Mouse (Mus musculus) forebrain, embryonic 14.5 days (tissue): ENCODE data around the gene Strc. TPM values are rescaled to one million over a fixed set of nuclear protein-coding genes. Genes with fewer than 3 reads are reported as not detected.

Source experiments
- ATAC-seq: fragments of 200-750 bp; cut with Nextera tagmentation; 2 replicates; pipeline ENCODE4 v1.8.0; 2017; ENCODE audit warnings: mild to moderate bottlenecking, moderate library complexity
- DNase-seq: peaks from one replicate; pipeline ENCODE4 v3.0.0-alpha.2; 2015; ENCODE audit warnings: low spot score
- H3K27ac ChIP-seq: fragments of 300-500 bp; sonication (generic); 2 replicates; pipeline ENCODE4 v1.5.1; 2014; ENCODE audit warnings: low read depth, mild to moderate bottlenecking, control low read depth, low read length, moderate library complexity
- H3K27me3 ChIP-seq: fragments of 300-500 bp; sonication (generic); replicated peaks from 2 replicates; pipeline ENCODE4 v1.6.1; 2014; ENCODE audit warnings: low read length, control low read depth, mixed read lengths; ENCODE audit not compliant: control insufficient read depth, insufficient read depth
- H3K36me3 ChIP-seq: fragments of 300-500 bp; sonication (generic); 2 replicates; pipeline ENCODE4 v1.6.1; 2014; ENCODE audit warnings: low read length, control low read depth; ENCODE audit not compliant: control insufficient read depth, insufficient read depth
- H3K4me1 ChIP-seq: fragments of 300-500 bp; sonication (generic); 2 replicates; pipeline ENCODE4 v1.6.1; 2014; ENCODE audit warnings: antibody characterized with exemption, low read length, control low read depth; ENCODE audit not compliant: control insufficient read depth, insufficient read depth
- H3K4me2 ChIP-seq: fragments of 300-500 bp; sonication (generic); 2 replicates; pipeline ENCODE4 v1.6.1; 2014; ENCODE audit warnings: mild to moderate bottlenecking, control low read depth, low read length
- H3K4me3 ChIP-seq: fragments of 300-500 bp; sonication (generic); 2 replicates; pipeline ENCODE4 v1.5.1; 2014; ENCODE audit warnings: low read depth, low read length, control low read depth
- H3K9ac ChIP-seq: fragments of 300-500 bp; sonication (generic); 2 replicates; pipeline ENCODE4 v1.6.1; 2014; ENCODE audit warnings: mild to moderate bottlenecking, low read length, control low read depth, moderate library complexity
- H3K9me3 ChIP-seq: fragments of 300-500 bp; sonication (generic); replicated peaks from 2 replicates; pipeline ENCODE4 v1.6.1; 2016; ENCODE audit warnings: low read length, control low read depth, mixed read lengths; ENCODE audit not compliant: control insufficient read depth
- WGBS: fragments of 180-500 bp; shearing (Covaris S2); extraction: QIAGEN DNeasy Blood & Tissue Kit; methylation state at CpG from one replicate; pipeline ENCODE4 v1.1.7; 2014; 5-methylcytosine and 5-hydroxymethylcytosine counted together
- polyA plus RNA-seq: library from polyadenylated mRNA; unstranded; fragments of >200 nt; fragmentation: Nextera tagmentation; extraction: Ambion mirVana; gene quantifications from 2 replicates; pipeline ENCODE4 v1.2.1, GENCODE M21; 2014

Gene Strc
- polyA plus RNA-seq, 1 experiment from 2014 or later, result 0.05 TPM

DNA sequence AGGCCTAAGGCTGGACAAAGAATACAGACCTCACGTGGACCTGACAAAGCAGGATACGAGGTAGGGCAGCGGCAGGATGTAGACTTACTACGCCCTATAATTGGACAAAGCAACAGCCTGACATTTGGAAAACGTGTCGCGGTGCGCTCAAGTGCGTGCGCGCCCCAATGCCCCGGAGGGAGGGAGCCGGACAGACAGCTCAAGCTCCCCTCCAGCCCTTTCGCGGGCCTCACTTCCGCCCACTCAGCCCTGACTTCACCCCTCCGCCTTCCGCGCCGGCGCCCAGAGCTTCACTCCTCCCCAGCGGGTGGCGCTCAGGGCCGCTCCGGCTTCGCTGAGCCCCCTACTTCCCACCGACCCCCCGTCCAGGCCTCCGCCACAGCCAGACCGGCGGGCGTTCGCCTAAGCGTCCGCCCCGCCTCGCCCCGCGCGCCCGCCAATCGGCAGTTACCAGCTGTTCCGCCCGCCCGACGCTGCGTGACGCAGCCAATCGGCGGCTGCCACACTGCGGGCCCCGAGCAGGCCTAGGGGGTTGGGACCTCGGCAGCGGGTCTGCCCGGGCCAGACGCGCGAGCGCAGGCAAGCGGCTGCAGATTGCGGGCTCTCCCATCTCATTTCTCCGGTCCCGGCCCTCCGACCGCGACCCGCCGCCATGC lies 26.5 kb upstream of the Strc start, which contains the start of the genes Pdia3 and Catsper2:
Pdia3 (plus strand) TSS at position 389 of the 656 bp plus-strand sequence.
Catsper2 (minus strand) TSS at position 406 of the 656 bp plus-strand sequence.
- Histone ChIP-seq H3K4me2 (peak within 1 kb of the TSS; percentile 81), H3K27ac (peak within 1 kb of the TSS; percentile 97), H3K36me3 (peaks cover 16% of the 10 kb centered on the region), H3K4me1 (peaks cover 14% of the 10 kb centered on the region), H3K9ac (peak within 1 kb of the TSS; percentile 98), H3K27me3 (no peaks in the 10 kb centered on the region), H3K4me3 (peak within 1 kb of the TSS; percentile 97), H3K9me3 (no peaks in the 10 kb centered on the region)
- ATAC-seq, result peak; percentile 99
- under 1% methylated on average over 55 of the region's 68 CpGs for WGBS
- peak; percentile 98 for DNase-seq

DNA sequence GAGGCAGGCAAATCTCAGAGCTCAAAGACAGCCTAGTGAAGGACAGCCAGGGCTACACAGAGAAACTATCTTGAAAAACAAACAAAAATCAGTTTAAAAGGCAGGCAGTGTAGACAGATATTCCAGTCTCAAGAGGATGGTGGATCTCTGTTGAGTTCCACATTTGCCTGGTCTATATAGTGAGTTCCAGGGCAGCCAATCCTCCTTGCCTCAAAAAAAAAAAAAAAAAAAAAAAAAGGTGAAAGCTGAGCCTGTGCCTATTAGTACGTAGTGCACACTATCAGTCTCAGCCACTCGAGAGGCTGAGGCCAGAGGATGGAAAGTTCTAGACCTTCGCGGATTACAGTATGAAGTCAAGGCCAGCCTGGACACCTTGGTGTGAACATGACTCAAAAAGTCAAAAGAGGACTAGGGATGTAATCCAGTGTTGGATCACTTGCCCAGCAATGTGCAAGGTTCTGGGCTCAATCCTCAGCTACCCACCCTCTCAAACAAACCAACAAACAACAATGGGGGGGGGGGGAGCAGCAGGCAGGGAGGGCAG lies 25.9 kb upstream of the Strc start:
- H3K27ac ChIP-seq, result peak overlapping the region; percentile 97
- DNase-seq (no peak), ATAC-seq (0 out of 2 replicates have a peak, but pooled peaks have one; percentile 1)
- no peaks in the 10 kb centered on the region for H3K9me3 ChIP-seq
- H3K4me1 ChIP-seq, result peaks cover 14% of the 10 kb centered on the region
- peak overlapping the region; percentile 97 for H3K4me3 ChIP-seq
- no peaks in the 10 kb centered on the region for H3K27me3 ChIP-seq
- peak overlapping the region; percentile 98 for H3K9ac ChIP-seq
- WGBS, result 12% methylated on average over 4 of the region's 4 CpGs
- H3K36me3 ChIP-seq, result peaks cover 10% of the 10 kb centered on the region; the same call in 1 of the 2 replicates
- H3K4me2 ChIP-seq, result peak overlapping the region; percentile 81

DNA sequence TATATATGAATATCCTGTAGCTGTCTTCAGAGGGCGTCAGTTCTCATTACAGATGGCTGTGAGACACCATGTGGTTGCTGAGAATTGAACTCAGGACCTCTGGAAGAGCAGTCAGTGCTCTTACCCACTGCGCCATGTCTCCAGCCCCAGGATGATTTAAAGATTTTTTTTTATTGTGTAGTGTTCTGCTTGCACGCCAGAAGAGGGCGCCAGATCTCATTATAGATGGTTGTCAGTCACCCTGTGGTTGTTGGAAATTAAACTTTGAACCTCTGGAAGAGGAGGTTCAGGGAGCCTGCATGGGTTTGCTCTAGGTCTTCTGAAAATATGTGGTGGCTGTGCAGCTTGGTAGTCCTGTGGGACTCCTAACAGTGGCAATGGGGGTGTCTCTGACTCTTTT lies 21.2 kb upstream of the Strc start:
- Histone ChIP-seq H3K9ac (no peak overlapping the region), H3K36me3 (no peaks in the 10 kb centered on the region), H3K4me2 (no peak overlapping the region), H3K9me3 (no peaks in the 10 kb centered on the region), H3K4me3 (no peak overlapping the region), H3K27ac (no peak overlapping the region), H3K4me1 (peaks cover 2% of the 10 kb centered on the region; the same call in 1 of the 2 replicates), H3K27me3 (no peaks in the 10 kb centered on the region)
- ATAC-seq (no peak), DNase-seq (no peak)
- WGBS, result 30% methylated on average over 4 of the region's 4 CpGs

DNA sequence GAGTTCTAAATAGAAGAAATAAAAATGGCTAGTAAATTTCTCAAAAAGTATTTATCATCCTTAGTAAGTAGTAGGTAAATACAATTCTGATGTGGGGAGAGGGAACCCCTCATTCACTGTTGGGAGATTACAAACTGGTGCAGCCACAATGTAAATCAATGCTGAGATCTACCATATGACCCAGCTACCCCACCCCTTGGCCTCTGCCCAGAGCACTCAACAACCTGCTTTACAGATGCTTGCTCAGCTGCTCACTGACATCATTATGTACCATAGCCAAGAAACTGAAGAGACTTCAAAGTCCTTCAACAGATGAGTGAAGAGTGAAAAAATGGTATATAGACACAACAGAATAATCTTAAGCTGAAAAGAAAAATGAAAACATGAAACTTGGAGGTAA lies 16.3 kb upstream of the Strc start:
- no peaks in the 10 kb centered on the region for H3K27me3 ChIP-seq
- no peak overlapping the region for H3K4me2 ChIP-seq
- no peak overlapping the region for H3K4me3 ChIP-seq
- no peak for ATAC-seq
- DNase-seq, result no peak
- H3K9me3 ChIP-seq, result no peaks in the 10 kb centered on the region
- H3K4me1 ChIP-seq, result no peaks in the 10 kb centered on the region
- H3K9ac ChIP-seq, result no peak overlapping the region
- no peak overlapping the region for H3K27ac ChIP-seq
- H3K36me3 ChIP-seq, result no peaks in the 10 kb centered on the region

DNA sequence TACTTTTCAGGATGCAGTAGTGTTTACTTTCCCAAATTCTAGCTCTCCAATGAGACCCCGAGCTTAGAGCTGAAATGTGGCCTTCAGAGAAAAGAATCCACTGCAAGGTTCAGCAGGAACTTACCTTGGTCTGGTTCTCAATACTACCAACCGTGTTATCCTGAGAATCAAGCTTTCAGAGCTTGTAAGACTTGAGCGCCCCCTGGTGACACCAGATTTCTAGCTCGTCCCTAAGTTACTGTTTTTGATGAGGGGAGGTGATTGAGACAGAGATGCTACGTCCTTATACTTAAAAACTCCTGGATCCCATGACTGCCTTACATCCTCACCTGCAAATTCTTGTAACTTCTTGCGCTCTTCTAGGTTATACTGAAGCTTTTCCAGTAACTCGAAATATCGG lies 9.7 kb upstream of the Strc start:
- Histone ChIP-seq H3K36me3 (no peaks in the 10 kb centered on the region), H3K9me3 (no peaks in the 10 kb centered on the region), H3K4me1 (no peaks in the 10 kb centered on the region), H3K4me2 (no peak overlapping the region), H3K27me3 (no peaks in the 10 kb centered on the region), H3K27ac (no peak overlapping the region), H3K9ac (no peak overlapping the region), H3K4me3 (no peak overlapping the region)
- DNase-seq, result peak; percentile 95
- WGBS, result 13% methylated on average over 8 of the region's 8 CpGs
- no peak for ATAC-seq

DNA sequence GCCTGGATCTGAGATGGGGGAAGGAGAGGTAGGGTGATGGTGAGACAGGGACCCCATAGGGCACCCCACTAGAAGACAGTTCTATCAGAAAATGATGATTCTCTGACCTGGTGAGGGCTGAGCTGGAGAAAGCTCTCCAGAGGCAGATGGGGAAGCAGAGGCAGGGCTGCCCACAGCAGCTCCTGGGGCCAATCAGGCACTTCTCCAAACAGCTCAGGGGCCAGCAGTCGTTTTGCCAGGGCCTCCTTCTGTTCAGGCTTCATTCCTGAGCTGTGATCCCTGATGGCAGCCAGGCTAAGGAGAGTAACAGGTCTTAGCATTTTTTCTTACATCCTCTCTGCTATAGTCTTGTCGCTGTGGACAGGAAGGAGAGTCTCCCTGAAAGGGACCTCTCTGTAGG lies 12.2 kb downstream of the Strc start:
- WGBS, result 66% methylated on average over 2 of the region's 2 CpGs
- Histone ChIP-seq H3K36me3 (no peaks in the 10 kb centered on the region), H3K27ac (no peak overlapping the region), H3K4me2 (no peak overlapping the region), H3K9me3 (no peaks in the 10 kb centered on the region), H3K9ac (no peak overlapping the region), H3K4me1 (no peaks in the 10 kb centered on the region), H3K27me3 (no peaks in the 10 kb centered on the region), H3K4me3 (no peak overlapping the region)
- DNase-seq (no peak), ATAC-seq (no peak)

DNA sequence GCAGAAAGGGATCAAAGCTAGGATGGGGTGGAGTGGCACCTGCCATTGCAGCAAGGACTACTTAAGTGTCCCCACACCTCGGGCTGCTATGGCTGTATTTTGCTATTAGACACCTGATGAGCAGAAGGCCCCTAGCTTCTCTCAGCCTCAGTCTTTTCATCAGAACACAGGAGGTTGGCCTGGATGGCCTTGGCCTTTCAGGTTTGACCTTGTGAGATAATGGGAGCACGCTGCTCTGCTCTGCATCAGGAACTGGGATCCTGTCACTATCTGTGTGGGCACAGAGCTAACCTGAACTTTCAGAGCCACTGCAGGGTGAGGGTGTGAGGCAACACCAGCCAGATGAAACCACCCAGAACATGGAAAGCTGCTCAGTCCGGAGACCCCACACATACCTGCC lies 14.7 kb downstream of the Strc start:
- Histone ChIP-seq H3K9me3 (no peaks in the 10 kb centered on the region), H3K36me3 (no peaks in the 10 kb centered on the region), H3K9ac (no peak overlapping the region), H3K27me3 (no peaks in the 10 kb centered on the region), H3K4me3 (no peak overlapping the region), H3K4me2 (no peak overlapping the region), H3K27ac (no peak overlapping the region), H3K4me1 (peaks cover 3% of the 10 kb centered on the region; the same call in 1 of the 2 replicates)
- DNase-seq, result no peak
- WGBS, result 63% methylated on average over 3 of the region's 3 CpGs
- ATAC-seq, result no peak

DNA sequence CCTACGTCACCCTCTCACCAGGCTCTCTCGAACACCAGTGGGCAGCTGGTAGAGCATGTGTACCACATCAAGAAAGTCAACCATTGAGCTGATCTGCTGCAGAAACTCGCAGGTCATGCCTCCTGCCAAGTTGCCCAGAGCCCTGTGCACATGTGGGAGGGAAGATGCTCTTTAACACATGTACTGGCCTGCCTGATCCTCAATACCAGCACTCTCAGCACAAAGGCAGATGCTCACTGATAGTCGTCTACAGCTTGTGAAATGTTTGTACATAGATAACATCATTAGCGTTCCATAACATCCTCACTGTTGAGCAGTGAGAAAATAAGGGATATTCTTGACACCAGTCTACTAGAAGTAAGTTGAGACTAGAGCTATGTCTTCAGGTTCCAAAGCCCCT lies 16.0 kb downstream of the Strc start:
- Histone ChIP-seq H3K4me1 (peaks cover 3% of the 10 kb centered on the region; the same call in 1 of the 2 replicates), H3K27ac (no peak overlapping the region), H3K4me2 (no peak overlapping the region), H3K36me3 (no peaks in the 10 kb centered on the region), H3K27me3 (no peaks in the 10 kb centered on the region), H3K9ac (no peak overlapping the region), H3K9me3 (no peaks in the 10 kb centered on the region), H3K4me3 (no peak overlapping the region)
- no peak for DNase-seq
- 85% methylated on average over 5 of the region's 5 CpGs for WGBS
- no peak for ATAC-seq

DNA sequence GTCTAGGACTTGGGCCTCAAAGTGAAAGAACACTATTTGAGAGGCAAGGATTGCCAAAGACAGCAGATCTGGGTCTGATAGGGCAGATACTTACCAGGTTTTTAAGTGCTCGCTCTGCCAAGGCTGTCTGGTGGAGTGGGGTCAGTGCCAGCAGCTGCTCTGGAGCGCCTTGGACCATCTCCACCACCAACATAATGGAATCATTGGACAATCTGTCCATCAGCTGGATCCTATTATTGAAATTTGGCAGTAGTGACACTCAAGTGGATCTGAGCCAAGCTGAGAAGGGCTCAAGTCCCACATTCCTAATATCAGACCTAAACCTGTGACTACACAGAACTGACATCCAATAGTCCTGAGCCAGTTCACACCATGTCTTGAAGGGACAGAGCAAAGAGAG lies 18.1 kb downstream of the Strc start:
- ATAC-seq (no peak), DNase-seq (peak; percentile 38)
- Histone ChIP-seq H3K27ac (no peak overlapping the region), H3K9ac (no peak overlapping the region), H3K36me3 (no peaks in the 10 kb centered on the region), H3K4me2 (no peak overlapping the region), H3K4me3 (no peak overlapping the region), H3K27me3 (no peaks in the 10 kb centered on the region), H3K4me1 (peaks cover 3% of the 10 kb centered on the region; the same call in 1 of the 2 replicates), H3K9me3 (no peaks in the 10 kb centered on the region)
- 67% methylated on average over 2 of the region's 2 CpGs for WGBS
